Comparison of ENCODE assay signal across 7 mouse cellular contexts in genomic region chr9:58554908-58555684, GRCm38 (mm10). TPM values are rescaled to one million over a fixed set of nuclear protein-coding genes. Genes with fewer than 3 reads are reported as not detected.
DNase-seq lines count a peak whose midpoint lies in the region.

Cd276 (minus strand) TSS chr9:58555437.

- WGBS in hindbrain, embryonic 10.5 days = under 1% methylated on average over 68 of the region's 68 CpGs

- peaks cover 40% of the 10 kb centered on the region for H3K4me1 ChIP-seq in hindbrain, embryonic 10.5 days (replicated peaks)

- peak within 1 kb of the TSS; percentile 92 for H3K4me3 ChIP-seq in hindbrain, embryonic 10.5 days

- DNase-seq in adipocyte (ENCODE audit: low spot score) = peak; percentile 40
- DNase-seq in cerebellum, adult 8-10 months = peak; percentile 62
- peak; percentile 69 to 86 for DNase-seq in frontal cortex, adult 2 months (ENCODE audit: extremely low spot score in 1 of 2, low spot score in 1 of 2)
- peak; percentile 79 for DNase-seq in hindbrain, embryonic 10.5 days (ENCODE audit: low spot score)
- DNase-seq in layer of hippocampus, postnatal 36 days = peak; percentile 56 to 63
- peak; percentile 83 for DNase-seq in lung, postnatal 10 days
- DNase-seq in right cerebral cortex, postnatal 25 days = peak; percentile 78

- no peaks in the 10 kb centered on the region for H3K36me3 ChIP-seq in hindbrain, embryonic 10.5 days

- H3K27me3 ChIP-seq in hindbrain, embryonic 10.5 days (ENCODE audit: insufficient read depth, poor library complexity, severe bottlenecking) = peaks cover 3% of the 10 kb centered on the region; the same call in 1 of the 2 replicates

- no peaks in the 10 kb centered on the region for H3K9me3 ChIP-seq in hindbrain, embryonic 10.5 days

- H3K27ac ChIP-seq in hindbrain, embryonic 10.5 days = peak within 1 kb of the TSS; percentile 96

RNA-seq across cellular contexts. Expression of gene Cd276, which starts in this region (rescaled TPM):
- 15.8 and 16.2 TPM in 2 replicates for polyA plus RNA-seq in frontal cortex, adult 2 months (2012; rRNA removed)
- 29.1 and 32.2 TPM in 2 replicates for polyA plus RNA-seq in hindbrain, embryonic 10.5 days (2016; fragmentation: Nextera tagmentation; extraction: Ambion mirVana)
- total RNA-seq in layer of hippocampus, postnatal 36 days (2021) = 1 to 10 TPM; 5.8 to 6.0 TPM

Comparison
In these comparisons a context has a peak if more than half of its experiments do, and no peak if none do; other contexts are left out.
1. Peak in every context shown above with its lines: DNase-seq, H3K4me3 ChIP-seq and H3K27ac ChIP-seq.